ENCODE assay signal across 17 mouse cellular contexts in genomic region chr6:121634520-121634919, GRCm38 (mm10). TPM values are rescaled to one million over a fixed set of nuclear protein-coding genes. Genes with fewer than 3 reads are reported as not detected.
"Had no signal": no experiment of that assay in that cellular context is flagged by ENCODE, and none has a peak within 500 bp of the region (broad histone marks: within the 10 kb centered on the region; RNA-seq: fewer than 3 reads in every experiment).

No protein-coding gene starts in this region.

- ATAC-seq: liver, postnatal 0 days had no signal

- H3K9ac ChIP-seq: liver, embryonic 13.5 days; liver, embryonic 15.5 days; liver, postnatal 0 days; midbrain, embryonic 12.5 days; neural tube, embryonic 12.5 days; stomach, embryonic 15.5 days had no signal

- H3K9me3 ChIP-seq: liver, embryonic 13.5 days; liver, embryonic 15.5 days; midbrain, embryonic 12.5 days; neural tube, embryonic 12.5 days; stomach, embryonic 15.5 days had no signal

- H3K27me3 ChIP-seq: liver, embryonic 13.5 days; liver, embryonic 15.5 days; megakaryocyte, embryonic 14.5 days; midbrain, embryonic 12.5 days; neural tube, embryonic 12.5 days; stomach, embryonic 15.5 days had no signal

- H3K36me3 ChIP-seq: liver, embryonic 13.5 days; liver, embryonic 15.5 days; midbrain, embryonic 12.5 days; neural tube, embryonic 12.5 days; stomach, embryonic 15.5 days had no signal

- H3K4me3 ChIP-seq: liver, embryonic 13.5 days; liver, embryonic 15.5 days; megakaryocyte, embryonic 14.5 days; midbrain, embryonic 12.5 days; neural tube, embryonic 12.5 days; stomach, embryonic 15.5 days had no signal

- H3K27ac ChIP-seq: liver, embryonic 13.5 days; liver, embryonic 15.5 days; macrophage; midbrain, embryonic 12.5 days; neural tube, embryonic 12.5 days; stomach, embryonic 15.5 days; stomach, postnatal 0 days had no signal

- DNase-seq: liver; liver, embryonic 13.5 days; liver, postnatal 0 days; lung, postnatal 14 days; midbrain, embryonic 14.5 days; right cerebral cortex, postnatal 14 days; thymus, adult 2 months; thymus, postnatal 25 days; thymus, postnatal 4 days had no signal

- H3K4me1 ChIP-seq: liver, embryonic 13.5 days; liver, embryonic 15.5 days; megakaryocyte, embryonic 14.5 days; neural tube, embryonic 12.5 days; stomach, embryonic 15.5 days had no signal

- H3K4me2 ChIP-seq: liver, embryonic 11.5 days; liver, embryonic 13.5 days; liver, embryonic 15.5 days; midbrain, embryonic 12.5 days; neural tube, embryonic 12.5 days; stomach, embryonic 15.5 days had no signal

RNA-seq across cellular contexts. Expression of gene A2m, which starts 0.7 kb away (rescaled TPM):
- polyA plus RNA-seq: macrophage had no signal
